Mouse (Mus musculus): ENCODE data around the gene Tm6sf2. TPM values are rescaled to one million over a fixed set of nuclear protein-coding genes. Genes with fewer than 3 reads are reported as not detected.
A peak's percentile ranks its signal among the peaks of the same experiment; 100 is the strongest.

The Tm6sf2 gene
- polyA plus RNA-seq, 1 experiment from 2014 or later: 1.3 TPM

DNA sequence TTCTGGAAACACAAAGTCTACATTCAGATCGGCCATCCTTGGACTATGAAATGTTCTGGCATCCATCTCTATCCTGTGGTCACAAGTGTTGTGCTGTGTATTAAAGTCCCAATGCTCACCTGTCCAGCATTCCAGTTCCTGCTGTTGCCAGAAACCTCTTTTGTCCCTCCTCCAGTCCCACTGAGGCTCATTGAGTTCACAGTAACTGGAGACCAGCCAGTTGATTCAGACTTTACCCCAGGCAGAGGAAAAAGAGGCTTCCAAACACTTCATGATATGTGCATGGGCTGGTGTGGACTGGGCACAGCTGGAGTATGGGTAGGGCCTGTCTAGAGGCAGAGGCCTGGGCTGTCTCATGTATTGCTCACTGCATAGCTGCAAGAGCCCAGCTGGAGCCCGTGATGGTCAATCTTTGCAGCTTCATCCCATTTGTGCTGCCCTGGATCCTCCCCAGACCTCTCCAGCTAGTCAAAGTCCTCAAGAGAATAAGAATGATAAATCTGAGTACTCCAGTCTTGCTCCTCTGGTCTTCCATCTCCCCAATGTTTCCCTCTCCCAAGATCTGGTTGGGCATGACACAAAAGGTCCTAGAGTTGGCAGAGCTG, 786 bp upstream of the Tm6sf2 start:
- no peak overlapping the region for H3K27ac ChIP-seq
- H3K4me2 ChIP-seq: no peak overlapping the region
- no peak overlapping the region for H3K9ac ChIP-seq
- H3K4me3 ChIP-seq: no peak overlapping the region
- H3K9me3 ChIP-seq (replicated peaks): no peaks in the 10 kb centered on the region
- 94% methylated on average over 2 of the region's 2 CpGs for WGBS
- no peaks in the 10 kb centered on the region for H3K4me1 ChIP-seq
- peaks cover 54% of the 10 kb centered on the region for H3K36me3 ChIP-seq (ENCODE audit: poor library complexity, severe bottlenecking)
- no peaks in the 10 kb centered on the region for H3K27me3 ChIP-seq
- ATAC-seq: no peak

DNA sequence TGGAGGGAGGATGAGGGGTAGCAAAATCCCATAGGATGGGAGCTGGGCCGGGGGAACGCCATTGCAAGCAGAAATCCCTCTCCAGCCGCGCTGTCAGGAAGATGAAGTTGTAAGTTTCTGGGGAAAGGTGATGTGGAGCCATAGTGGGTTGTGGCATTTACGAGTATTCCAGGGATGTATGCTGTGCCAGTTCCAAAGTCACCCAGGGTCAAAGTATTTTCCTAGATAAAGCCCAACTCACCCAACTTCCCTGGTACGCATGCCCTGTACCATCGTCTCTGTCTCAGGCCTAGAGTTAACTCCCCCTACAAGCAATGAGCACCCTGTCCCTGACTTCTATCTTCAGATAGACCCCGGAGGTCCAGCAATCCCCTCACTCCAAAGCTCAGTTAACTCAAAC, 396 bp downstream of the Tm6sf2 start:
- H3K27ac ChIP-seq: no peak overlapping the region
- H3K4me3 ChIP-seq: no peak overlapping the region
- no peak overlapping the region for H3K9ac ChIP-seq

DNA sequence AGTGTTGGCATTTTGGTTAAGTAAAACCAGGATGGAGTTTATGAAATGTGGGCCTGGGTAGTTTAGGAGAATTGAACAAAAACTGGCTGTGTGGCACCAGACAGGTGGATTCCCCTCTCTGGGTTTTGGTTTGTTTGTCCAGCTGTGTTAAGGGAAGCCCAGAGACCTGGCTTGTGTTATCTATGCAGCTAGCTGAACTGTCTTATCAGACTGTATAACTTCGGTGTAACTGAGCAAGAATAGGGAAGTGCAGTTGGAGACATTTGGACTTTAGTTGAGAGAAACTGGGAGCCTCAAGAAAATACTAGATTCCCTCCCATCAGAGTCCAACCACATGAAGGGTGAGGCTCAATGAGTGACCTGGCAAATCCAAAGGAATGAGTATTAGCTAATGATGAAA, 958 bp downstream of the Tm6sf2 start:
- Histone ChIP-seq H3K27me3 (no peaks in the 10 kb centered on the region), H3K4me1 (no peaks in the 10 kb centered on the region), H3K9ac (no peak overlapping the region), H3K4me3 (no peak overlapping the region), H3K9me3 (replicated peaks) (no peaks in the 10 kb centered on the region), H3K36me3 (ENCODE audit: poor library complexity, severe bottlenecking) (peaks cover 44% of the 10 kb centered on the region), H3K4me2 (no peak overlapping the region), H3K27ac (no peak overlapping the region)
- WGBS: 93% methylated on average over 1 of the region's 1 CpGs
- ATAC-seq: no peak

More for the DNA sequence above, 396 bp downstream of the Tm6sf2 start:
- Histone ChIP-seq H3K4me1 (no peaks in the 10 kb centered on the region), H3K36me3 (ENCODE audit: poor library complexity, severe bottlenecking) (peaks cover 49% of the 10 kb centered on the region), H3K4me2 (peak overlapping the region; percentile 25; the same call in 1 of the 2 replicates), H3K9me3 (replicated peaks) (no peaks in the 10 kb centered on the region), H3K27me3 (no peaks in the 10 kb centered on the region)
- ATAC-seq: no peak
- 67% methylated on average over 8 of the region's 8 CpGs for WGBS

DNA sequence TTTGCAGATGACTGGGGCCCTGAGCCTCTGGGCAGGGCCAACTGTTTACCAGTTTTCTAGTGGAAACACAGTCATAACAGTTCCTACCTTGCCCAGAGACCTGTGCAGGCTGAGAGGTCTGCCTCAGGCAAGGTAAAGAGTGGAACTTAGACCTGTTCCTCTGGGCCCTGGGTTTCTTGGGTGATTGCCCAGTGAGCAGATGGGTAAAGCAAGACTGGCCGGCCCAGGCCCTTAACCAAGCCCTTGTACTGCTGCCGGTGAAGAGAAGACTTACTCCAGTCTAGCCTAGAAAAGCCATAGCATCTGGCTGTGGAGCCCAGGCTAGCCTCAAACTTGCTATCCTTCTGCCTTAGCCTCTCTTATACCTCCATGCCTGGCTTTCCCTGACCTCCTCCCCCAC, 9.3 kb downstream of the Tm6sf2 start:
- Histone ChIP-seq H3K9me3 (replicated peaks) (no peaks in the 10 kb centered on the region), H3K9ac (no peak overlapping the region), H3K4me3 (no peak overlapping the region), H3K4me1 (peaks cover 18% of the 10 kb centered on the region), H3K27me3 (peaks cover 56% of the 10 kb centered on the region), H3K36me3 (ENCODE audit: poor library complexity, severe bottlenecking) (peaks cover 7% of the 10 kb centered on the region; the same call in 1 of the 2 replicates), H3K4me2 (no peak overlapping the region), H3K27ac (no peak overlapping the region)
- 93% methylated on average over 2 of the region's 2 CpGs for WGBS
- ATAC-seq: no peak

DNA sequence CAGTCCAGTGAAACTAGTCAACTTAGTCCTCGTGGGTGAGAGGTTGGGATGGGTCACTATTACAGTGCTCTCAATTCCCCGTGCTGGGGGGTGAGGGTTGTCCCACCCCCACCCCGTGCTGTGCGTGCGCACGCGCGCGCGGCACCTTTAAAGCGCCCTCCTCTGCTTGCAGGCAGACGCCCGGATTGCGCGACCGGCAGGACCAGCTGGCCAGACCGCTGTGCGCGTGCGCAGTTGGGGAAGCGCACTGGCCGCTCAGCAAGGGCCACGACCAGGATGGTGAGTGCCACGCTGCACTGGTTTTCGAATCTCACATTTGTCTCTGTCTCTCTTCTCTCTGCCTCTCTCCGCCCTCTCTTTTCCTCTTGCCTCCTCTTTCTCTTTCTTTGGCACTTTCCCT, 10.6 kb downstream of the Tm6sf2 start, which contains the start of gene Hapln4:
Hapln4 (plus strand) TSS at position 173 of the 400 bp plus-strand sequence.
- WGBS: under 1% methylated on average over 24 of the region's 26 CpGs
- H3K9ac ChIP-seq: peak within 1 kb of the TSS; percentile 48
- peak within 1 kb of the TSS; percentile 37 for H3K4me3 ChIP-seq
- no peak within 1 kb of the TSS for H3K27ac ChIP-seq
- H3K27me3 ChIP-seq: peaks cover 69% of the 10 kb centered on the region
- no peaks in the 10 kb centered on the region for H3K36me3 ChIP-seq (ENCODE audit: poor library complexity, severe bottlenecking)
- no peak for ATAC-seq
- peak within 1 kb of the TSS; percentile 60 for H3K4me2 ChIP-seq
- H3K4me1 ChIP-seq: peaks cover 25% of the 10 kb centered on the region
- no peaks in the 10 kb centered on the region for H3K9me3 ChIP-seq (replicated peaks)

DNA sequence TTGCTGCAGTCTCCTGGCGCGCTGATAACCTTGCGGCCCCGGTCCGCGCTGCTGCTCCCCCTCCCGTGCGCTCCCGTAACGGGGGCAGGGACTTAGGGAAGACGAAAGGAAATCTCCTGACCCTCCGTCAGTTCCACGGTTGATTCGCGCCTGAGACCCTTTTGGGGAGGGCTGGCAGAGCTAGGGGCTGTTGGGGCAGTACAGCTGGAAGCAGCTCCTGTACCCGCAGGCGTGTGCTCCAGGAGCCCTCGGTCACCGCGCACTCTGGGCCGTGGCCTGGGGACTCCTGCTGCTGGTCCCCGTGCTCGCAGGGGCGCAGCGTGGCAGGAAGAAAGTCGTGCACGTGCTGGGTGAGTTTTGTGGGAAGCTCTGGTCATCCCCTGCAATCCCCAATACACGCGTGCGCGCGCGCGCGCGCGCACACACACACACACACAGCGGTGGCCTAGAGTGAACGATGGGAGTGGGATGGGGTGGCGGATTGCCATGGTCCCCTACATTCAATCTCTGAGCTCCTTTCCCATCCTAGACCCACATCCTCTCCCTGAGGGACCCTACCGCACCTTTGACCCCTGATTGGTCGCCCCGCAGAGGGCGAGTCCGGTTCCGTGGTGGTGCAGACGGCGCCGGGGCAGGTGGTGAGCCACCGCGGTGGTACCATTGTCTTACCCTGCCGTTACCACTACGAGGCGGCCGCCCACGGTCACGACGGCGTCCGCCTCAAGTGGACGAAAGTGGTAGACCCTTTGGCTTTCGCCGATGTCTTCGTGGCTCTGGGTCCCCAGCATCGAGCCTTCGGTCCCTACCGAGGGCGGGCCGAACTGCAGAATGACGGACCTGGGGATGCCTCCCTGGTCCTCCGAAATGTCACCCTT, 11.7 kb downstream of the Tm6sf2 start:
- WGBS: 1% methylated on average over 70 of the region's 71 CpGs
- no peak for ATAC-seq
- Histone ChIP-seq H3K9me3 (replicated peaks) (no peaks in the 10 kb centered on the region), H3K36me3 (ENCODE audit: poor library complexity, severe bottlenecking) (no peaks in the 10 kb centered on the region), H3K9ac (peak overlapping the region; percentile 48), H3K4me2 (peak overlapping the region; percentile 60), H3K27me3 (peaks cover 81% of the 10 kb centered on the region), H3K4me1 (peaks cover 30% of the 10 kb centered on the region), H3K4me3 (peak overlapping the region; percentile 37), H3K27ac (no peak overlapping the region)

DNA sequence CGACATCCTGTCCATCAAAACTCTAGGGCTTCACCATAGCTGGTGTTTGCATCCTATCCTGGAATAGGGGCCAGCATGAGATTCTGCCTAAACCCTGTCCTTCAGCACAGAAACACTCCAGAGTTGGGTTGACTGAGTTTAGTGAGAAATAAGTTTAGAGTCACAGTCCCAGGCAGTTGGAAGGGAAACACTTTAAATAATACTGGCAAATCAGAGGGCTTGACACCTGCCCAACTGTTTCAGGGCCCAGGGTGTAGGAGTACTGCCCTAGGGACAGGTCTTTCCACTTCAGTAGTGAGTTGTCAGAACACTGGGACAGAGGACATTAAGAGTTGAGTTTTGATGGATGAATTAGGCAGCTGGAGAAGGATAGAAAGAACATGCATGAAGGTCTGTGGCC, 13.4 kb downstream of the Tm6sf2 start:
- Histone ChIP-seq H3K9ac (no peak overlapping the region), H3K9me3 (replicated peaks) (no peaks in the 10 kb centered on the region), H3K36me3 (ENCODE audit: poor library complexity, severe bottlenecking) (no peaks in the 10 kb centered on the region), H3K27ac (no peak overlapping the region), H3K4me1 (peaks cover 38% of the 10 kb centered on the region), H3K4me2 (no peak overlapping the region), H3K27me3 (peaks cover 91% of the 10 kb centered on the region), H3K4me3 (no peak overlapping the region)
- WGBS: 44% methylated on average over 1 of the region's 1 CpGs
- no peak for ATAC-seq

DNA sequence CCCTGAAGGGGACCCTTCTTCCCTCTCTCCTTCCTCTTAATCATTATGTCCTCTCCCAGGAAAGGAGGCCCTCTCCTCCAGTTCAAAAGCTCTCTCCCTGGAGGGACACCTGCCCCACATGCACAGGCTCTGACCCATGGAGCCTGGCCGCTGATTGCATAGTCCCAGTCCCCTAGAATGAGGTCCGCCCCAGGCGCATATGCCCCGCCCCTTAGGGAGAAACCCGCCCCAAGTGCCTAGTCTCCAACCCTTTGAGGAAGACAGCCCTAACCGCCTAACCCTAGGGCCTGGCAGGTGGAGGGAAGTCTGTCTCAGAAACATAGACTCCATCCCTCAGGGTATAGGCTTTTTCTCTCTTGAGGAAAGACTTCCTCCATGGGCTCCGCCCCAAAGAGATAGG, 14.5 kb downstream of the Tm6sf2 start:
- H3K4me1 ChIP-seq: peaks cover 38% of the 10 kb centered on the region
- WGBS: 2% methylated on average over 7 of the region's 7 CpGs
- H3K36me3 ChIP-seq (ENCODE audit: poor library complexity, severe bottlenecking): no peaks in the 10 kb centered on the region
- H3K4me2 ChIP-seq: peak overlapping the region; percentile 77; the same call in 1 of the 2 replicates
- no peak overlapping the region for H3K27ac ChIP-seq
- ATAC-seq: no peak
- H3K27me3 ChIP-seq: peaks cover 82% of the 10 kb centered on the region
- no peaks in the 10 kb centered on the region for H3K9me3 ChIP-seq (replicated peaks)
- H3K9ac ChIP-seq: no peak overlapping the region
- H3K4me3 ChIP-seq: no peak overlapping the region

DNA sequence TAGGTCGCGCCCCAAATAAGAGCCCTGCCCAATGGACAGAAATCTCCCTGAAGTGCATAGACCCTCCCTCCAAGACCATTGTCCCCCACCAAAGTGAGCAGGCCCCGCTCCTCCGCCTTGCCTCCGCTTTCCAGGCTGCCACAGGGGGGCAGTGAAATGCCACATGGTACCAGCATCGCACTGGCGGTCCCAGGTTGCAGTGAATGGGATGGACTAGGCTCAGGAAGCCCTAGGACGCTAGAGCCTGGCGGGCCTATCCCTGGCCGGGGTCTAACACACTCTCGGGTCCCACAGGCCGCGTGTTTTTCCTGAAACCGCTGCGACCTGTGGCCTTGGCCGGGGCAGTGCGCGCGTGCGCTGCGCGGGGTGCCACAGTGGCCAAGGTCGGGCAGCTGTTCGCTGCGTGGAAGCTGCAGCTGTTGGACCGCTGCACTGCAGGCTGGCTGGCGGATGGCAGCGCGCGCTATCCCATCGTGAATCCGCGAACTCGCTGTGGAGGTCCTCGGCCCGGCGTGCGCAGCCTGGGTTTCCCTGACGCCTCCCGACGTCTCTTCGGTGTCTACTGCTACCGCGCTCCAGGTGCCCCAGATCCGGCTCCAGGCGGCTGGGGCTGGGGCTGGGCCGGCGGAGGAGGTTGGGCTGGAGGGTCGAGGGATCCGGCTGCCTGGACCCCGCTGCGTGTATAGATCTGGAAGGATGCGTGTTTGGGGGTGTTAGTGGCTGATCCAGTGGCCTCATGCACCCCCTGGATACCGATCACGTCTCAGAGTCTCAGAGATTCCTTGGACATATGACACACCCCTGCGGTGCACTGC, 15.3 kb downstream of the Tm6sf2 start:
- Histone ChIP-seq H3K27me3 (peaks cover 74% of the 10 kb centered on the region), H3K27ac (no peak overlapping the region), H3K9me3 (replicated peaks) (no peaks in the 10 kb centered on the region), H3K36me3 (ENCODE audit: poor library complexity, severe bottlenecking) (0 out of 2 replicates have a peak, but pooled peaks cover 1% of the 10 kb centered on the region), H3K4me3 (peak overlapping the region; percentile 39), H3K4me2 (peak overlapping the region; percentile 77), H3K9ac (peak overlapping the region; percentile 61), H3K4me1 (peaks cover 38% of the 10 kb centered on the region)
- 3% methylated on average over 56 of the region's 56 CpGs for WGBS
- ATAC-seq: peak; percentile 83

DNA sequence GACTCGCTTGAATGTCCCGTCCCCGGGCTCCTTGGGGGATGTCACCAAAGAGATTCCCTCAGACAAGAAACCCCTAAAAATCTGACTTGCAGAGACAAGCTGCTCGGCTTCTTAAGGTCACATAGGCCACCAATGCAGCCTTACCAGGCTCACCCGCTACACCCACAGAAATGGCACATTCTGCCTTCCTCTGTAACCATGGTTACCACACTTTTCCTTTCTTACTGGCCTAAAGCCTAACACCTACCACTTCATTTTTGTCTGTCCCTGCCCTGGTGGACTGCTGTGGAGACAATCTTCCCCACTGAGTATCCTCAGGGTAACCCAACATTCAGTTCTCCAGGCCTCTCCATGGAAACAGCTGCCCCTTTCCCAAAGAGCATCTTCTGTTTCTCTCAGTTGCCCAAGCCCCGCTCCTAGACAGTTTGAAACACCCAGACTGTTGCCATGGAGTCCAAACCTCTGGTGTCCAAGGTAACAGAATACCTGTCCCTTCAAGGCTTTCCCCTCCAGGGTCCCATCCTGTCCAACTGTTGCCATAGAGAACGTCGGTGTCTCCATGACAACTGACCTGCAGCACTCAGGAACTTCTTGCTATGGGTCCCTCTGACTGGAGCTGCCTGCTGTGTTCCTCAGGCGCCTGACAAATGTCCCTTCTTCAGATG, 16.7 kb downstream of the Tm6sf2 start:
- 57% methylated on average over 9 of the region's 9 CpGs for WGBS
- Histone ChIP-seq H3K4me3 (no peak overlapping the region), H3K36me3 (ENCODE audit: poor library complexity, severe bottlenecking) (peaks cover 15% of the 10 kb centered on the region), H3K4me2 (no peak overlapping the region), H3K9me3 (replicated peaks) (no peaks in the 10 kb centered on the region), H3K4me1 (peaks cover 24% of the 10 kb centered on the region), H3K9ac (no peak overlapping the region), H3K27ac (no peak overlapping the region), H3K27me3 (peaks cover 60% of the 10 kb centered on the region)
- ATAC-seq: 0 out of 2 replicates have a peak, but pooled peaks have one; percentile 5

DNA sequence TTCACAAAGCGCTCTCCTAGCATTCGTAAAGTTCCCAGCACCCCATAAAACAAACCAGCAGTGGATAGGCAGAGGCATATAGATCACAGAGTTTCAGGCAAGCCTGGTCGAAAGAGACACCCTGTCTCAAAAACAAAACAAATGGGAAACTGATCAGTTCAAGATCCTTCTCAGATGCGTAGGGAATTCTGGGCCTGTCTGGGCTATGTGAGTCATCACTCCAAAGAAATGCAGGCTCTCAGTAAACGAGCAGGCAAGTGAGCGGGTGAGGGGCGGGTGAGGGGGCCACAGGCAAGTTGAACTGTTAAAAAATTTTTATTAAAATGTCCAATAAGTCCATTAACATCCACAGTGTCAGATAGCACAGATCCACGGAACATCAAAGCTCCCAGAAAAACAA, 20.1 kb downstream of the Tm6sf2 start:
- WGBS: 67% methylated on average over 8 of the region's 8 CpGs
- H3K9ac ChIP-seq: no peak overlapping the region
- no peak overlapping the region for H3K27ac ChIP-seq
- H3K36me3 ChIP-seq (ENCODE audit: poor library complexity, severe bottlenecking): peaks cover 48% of the 10 kb centered on the region
- 0 out of 2 replicates have a peak, but pooled peaks cover under 1% of the 10 kb centered on the region for H3K9me3 ChIP-seq (replicated peaks)
- H3K4me3 ChIP-seq: no peak overlapping the region
- no peak for ATAC-seq
- H3K4me2 ChIP-seq: no peak overlapping the region
- H3K4me1 ChIP-seq: peaks cover 18% of the 10 kb centered on the region
- peaks cover 26% of the 10 kb centered on the region for H3K27me3 ChIP-seq
